Mouse (Mus musculus) 416B (cell line): Measurements from ENCODE around the gene Necab2.
A peak's percentile ranks its signal among the peaks of the same experiment; 100 is the strongest.

Experiments used
- DNase-seq: peaks from one replicate; pipeline ENCODE4 v3.0.0; 2011; ENCODE audit warnings: low read depth

Gene Necab2

DNA sequence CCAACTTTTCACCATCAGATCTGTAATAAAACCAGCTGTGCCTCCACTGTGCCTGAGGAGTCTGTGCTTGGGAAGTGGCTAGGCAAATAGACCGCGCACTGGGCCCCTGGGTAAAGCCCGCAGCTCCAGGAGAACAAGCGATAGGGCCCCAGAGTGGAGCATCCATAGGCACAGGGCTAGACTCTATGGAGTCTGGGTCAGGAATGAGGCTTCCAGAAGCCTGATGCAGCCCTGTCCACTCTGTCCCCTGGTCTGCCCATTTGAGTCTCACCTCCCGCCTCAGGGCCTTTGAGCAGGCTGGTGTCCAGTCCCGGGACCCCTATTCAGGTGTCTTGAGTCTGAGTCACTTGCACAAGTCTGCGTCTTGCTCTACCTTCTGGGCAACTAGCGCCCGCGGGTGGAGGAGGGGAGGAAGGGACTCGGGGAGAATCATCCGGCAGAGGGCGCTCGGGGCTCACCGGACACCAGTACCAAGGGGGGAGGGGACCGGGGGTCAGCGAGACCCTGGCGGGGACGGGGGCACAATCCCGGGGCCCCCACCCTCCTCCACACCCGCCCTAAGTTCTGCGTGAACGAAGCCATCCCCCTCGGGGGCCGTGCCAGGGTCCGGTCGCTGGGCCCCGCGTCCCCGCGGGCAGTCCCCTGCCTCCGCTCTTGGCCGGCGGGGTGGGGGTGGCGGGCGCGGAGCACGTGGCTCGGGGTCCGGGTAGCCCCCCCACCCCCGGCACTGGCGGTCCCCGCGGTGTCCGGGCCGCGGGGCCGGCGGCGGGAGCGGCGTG, at the start of gene Necab2:
TSS of gene Necab2 (plus strand) at position 509 of the 779 bp plus-strand sequence.
- no peak for DNase-seq

GRCm38 (mm10) chr8:119398558-119398957, 48.0 kb upstream of the Necab2 start:
- no peak for DNase-seq

DNA sequence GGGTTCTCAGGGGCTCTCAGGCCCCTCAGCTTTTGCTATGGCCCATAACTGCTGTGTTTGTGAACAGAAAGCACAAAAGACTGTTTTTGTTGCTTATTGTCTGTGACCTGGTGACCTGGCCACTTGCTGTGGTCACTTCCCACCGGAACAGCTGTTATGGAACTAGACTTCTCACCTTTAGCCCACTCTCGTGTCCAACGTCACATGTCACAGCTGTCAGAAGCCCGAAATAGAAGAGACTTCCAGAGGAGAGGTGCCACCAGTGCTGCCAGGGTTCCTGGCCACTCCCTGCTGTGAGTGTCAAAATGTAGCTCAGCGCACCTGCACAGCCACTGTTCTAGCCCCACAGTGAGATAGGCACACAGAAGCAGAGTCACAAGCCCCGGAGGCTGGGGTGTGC, 47.3 kb upstream of the Necab2 start:
- DNase-seq = no peak

- DNase-seq = no peak
These were observed 46.3 kb upstream of the Necab2 start for GRCm38 (mm10) chr8:119400122-119400671.

- DNase-seq = no peak
These were observed 45.6 kb upstream of the Necab2 start for GRCm38 (mm10) chr8:119400904-119401303.

- no peak for DNase-seq
These were observed 42.6 kb upstream of the Necab2 start for GRCm38 (mm10) chr8:119403912-119404311.

DNA sequence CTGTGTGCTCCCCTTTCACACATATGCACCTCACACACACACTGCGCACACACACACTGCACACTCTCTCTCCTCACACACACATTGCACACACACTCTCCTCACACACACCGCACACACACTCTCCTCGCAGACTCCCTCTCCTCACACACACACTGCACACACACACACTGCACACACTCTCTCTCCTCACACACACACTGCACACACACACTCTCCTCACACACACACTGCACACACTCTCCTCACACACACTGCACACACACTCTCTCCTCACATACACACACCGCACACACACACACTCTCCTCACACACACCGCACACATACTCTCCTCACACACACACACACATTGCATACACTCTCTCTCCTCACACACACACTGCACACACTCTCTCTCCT, 41.9 kb upstream of the Necab2 start:
- DNase-seq = no peak

- DNase-seq = no peak
These were observed 38.2 kb upstream of the Necab2 start for GRCm38 (mm10) chr8:119408311-119408710.

DNA sequence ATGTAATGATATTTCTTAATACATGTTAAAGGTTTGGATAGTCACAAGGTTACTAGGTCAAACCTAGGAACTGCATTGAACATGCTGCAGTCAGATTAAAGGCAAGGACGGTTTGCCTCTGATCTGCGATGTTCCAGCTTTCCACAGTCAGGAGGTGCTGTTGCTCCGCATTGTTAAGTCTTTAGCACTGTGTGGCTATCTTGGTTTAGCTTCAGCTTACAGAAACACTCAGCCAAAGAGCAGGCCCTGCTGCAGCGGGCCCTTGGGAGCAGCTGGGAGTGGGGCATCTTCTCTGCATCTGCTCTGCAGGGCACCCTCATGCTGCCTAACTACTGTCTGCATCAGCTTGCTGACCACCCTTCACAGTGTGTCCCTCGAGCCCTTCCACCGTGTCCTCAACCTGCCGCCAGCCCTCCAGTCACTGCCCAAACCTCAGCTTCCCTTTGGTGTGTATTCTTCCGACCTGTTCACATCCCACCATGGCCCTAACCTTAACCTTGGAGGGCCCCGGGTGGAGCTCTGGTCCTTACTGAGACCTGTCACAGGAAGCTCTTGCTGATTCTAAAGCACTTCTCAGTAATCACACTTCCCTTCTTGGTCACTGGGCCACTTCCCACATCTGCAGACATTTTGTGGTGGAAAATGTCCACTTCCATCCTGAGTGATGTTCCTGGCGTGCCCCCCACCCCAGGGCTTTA, 34.3 kb upstream of the Necab2 start:
- DNase-seq = peak; percentile 54

- DNase-seq = peak; percentile 73
These were observed 33.6 kb upstream of the Necab2 start for GRCm38 (mm10) chr8:119412735-119413498.

GRCm38 (mm10) chr8:119413605-119414004, 32.9 kb upstream of the Necab2 start:
- DNase-seq = no peak

GRCm38 (mm10) chr8:119420318-119420717, 26.2 kb upstream of the Necab2 start:
- no peak for DNase-seq

DNA sequence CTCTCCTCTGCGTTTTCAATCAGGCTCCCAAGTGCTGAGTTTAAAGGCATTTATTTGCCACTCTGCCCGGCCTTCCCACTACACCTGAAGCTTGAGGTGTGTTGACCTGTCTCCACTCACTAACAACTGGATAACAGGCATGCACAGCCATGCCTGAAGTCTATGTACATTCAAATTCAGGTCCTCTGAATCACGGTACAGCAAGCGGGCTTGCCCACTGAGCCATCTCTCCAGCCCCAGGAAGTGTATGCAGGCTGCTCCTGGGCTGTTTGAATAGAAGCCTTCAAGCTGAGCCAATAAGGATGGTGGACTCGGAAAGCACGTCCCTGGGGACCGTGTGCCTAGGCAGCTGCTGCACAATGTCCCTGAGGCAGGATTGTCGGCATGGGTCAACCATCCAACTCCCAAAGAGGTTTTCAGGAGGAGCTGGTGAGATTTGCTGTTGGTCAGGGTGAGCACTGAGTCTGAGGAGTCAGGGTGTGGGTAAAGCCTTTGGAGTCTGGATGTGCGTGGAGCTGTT, 24.9 kb upstream of the Necab2 start:
- no peak for DNase-seq

- DNase-seq = peak; percentile 66
These were observed 24.3 kb upstream of the Necab2 start for GRCm38 (mm10) chr8:119422123-119422711.

GRCm38 (mm10) chr8:119423631-119424141, 22.8 kb upstream of the Necab2 start:
- peak; percentile 97 for DNase-seq

DNA sequence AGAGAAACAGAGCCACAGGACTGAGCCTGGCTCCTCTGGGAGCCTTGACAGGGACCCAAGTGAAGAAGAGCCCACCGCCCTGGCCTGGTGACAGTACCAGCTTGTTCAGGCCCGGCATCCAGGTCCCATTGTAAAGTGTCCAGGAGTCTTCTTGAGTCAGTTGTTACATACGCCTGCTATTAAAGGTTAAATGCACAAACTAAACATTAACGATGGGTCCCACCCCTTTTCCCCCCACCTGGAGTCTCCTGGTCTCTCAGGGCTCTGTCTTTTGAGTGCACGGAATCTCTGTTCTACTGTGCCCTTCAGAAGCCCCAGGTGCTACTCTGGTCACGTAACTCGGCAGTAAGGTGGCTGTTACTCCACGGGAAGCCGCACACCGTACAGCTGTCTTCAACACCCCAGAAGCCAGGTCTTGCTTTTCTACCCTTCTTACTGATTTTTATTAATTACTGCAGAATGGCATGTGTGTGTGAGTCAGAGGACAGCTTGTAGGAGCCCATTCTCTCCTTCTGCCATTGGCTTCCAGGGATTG, 22.3 kb upstream of the Necab2 start:
- DNase-seq = no peak

GRCm38 (mm10) chr8:119424740-119425139, 21.8 kb upstream of the Necab2 start:
- DNase-seq = peak; percentile 66

GRCm38 (mm10) chr8:119425533-119425932, 21.0 kb upstream of the Necab2 start:
- DNase-seq = peak; percentile 77

- peak; percentile 81 for DNase-seq
These were observed 20.3 kb upstream of the Necab2 start for GRCm38 (mm10) chr8:119426069-119426735.

DNA sequence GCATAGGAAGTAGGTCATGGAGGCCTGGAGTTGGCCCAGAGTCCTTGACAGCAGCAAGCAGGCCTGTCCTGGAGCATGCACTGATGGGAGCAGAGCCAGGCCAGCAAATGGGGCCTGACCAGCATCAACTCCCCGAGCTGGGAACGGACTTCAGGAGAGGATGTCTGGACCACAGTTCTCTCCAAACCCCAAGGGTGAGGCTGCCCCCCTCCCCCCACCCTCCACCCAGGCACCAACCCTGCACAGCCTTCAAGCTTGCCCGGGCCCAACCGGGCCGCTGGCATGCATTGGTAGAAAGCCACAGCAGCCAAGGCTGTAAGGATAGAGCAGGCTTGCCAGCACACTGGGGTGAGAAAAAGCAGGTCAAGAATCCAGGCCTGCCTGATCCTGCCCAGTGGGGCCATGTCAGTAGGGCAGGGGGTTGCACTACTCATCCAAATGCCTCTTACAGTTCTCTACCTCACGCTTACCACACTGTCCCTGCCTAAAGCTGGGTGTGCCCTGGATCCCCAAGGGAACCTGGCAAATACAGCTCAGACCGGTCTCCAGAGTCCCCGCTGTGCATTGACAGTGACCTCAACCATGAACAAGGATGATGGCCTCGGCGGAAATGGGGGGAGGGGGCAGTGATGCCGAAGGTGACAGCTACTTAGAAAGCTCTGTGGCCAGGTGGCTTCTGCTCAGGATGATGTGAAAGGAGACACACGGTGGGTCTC, 18.7 kb upstream of the Necab2 start:
- no peak for DNase-seq
